Mouse (Mus musculus) megakaryocyte progenitor cell, adult 5-6 weeks (primary cell): ENCODE measurements around the gene Stn1. TPM values are rescaled to one million over a fixed set of nuclear protein-coding genes. Genes with fewer than 3 reads are reported as not detected.

Experiments
- ATAC-seq: replicated peaks from 2 replicates; pipeline ENCODE4 v1.8.0; 2016; ENCODE audit warnings: mild to moderate bottlenecking, moderate TSS enrichment, inconsistent platforms; ENCODE audit not compliant: poor library complexity
- total RNA-seq, 2 experiments: library from RNA; stranded (forward) in 1 of 2; stranded (reverse) in 1 of 2; fragments of 157-497, 149-512 nt in 1 of 2; fragments of 200-1000 nt in 1 of 2; gene quantifications; 2 replicates each; pipeline versions ENCODE4 v1.2.3 to v1.2.4; 2015 to 2017

The Stn1 gene
- total RNA-seq, 2 experiments from 2014 or later, result 5.3 to 5.6 TPM

- ATAC-seq, result peak; percentile 8; the same call in 1 of the 2 replicates
Measured at GRCm38 (mm10) chr19:47510473-47511293, 26.6 kb downstream of the Stn1 start.

- no peak for ATAC-seq
Measured at GRCm38 (mm10) chr19:47510135-47510472, 27.2 kb downstream of the Stn1 start.

- peak; percentile 48 for ATAC-seq
Measured at GRCm38 (mm10) chr19:47508771-47509281, 28.5 kb downstream of the Stn1 start.

- ATAC-seq, result peak; percentile 15
Measured at GRCm38 (mm10) chr19:47508191-47508590, 29.1 kb downstream of the Stn1 start.

- peak; percentile 32 for ATAC-seq
Measured at GRCm38 (mm10) chr19:47507128-47508121, 29.9 kb downstream of the Stn1 start.

- peak; percentile 74 for ATAC-seq
Measured at GRCm38 (mm10) chr19:47503625-47504024, 33.7 kb downstream of the Stn1 start.

GRCm38 (mm10) chr19:47502563-47502962 is 34.7 kb downstream of the Stn1 start:
- peak; percentile 64 for ATAC-seq

- no peak for ATAC-seq
Measured at GRCm38 (mm10) chr19:47500389-47501011, 36.8 kb downstream of the Stn1 start.

- no peak for ATAC-seq
Measured at GRCm38 (mm10) chr19:47499841-47500240, 37.5 kb downstream of the Stn1 start.

- no peak for ATAC-seq
Measured at GRCm38 (mm10) chr19:47498942-47499341, 38.4 kb downstream of the Stn1 start.

- ATAC-seq, result no peak
Measured at GRCm38 (mm10) chr19:47497736-47498135, 39.6 kb downstream of the Stn1 start.

- no peak for ATAC-seq
Measured at GRCm38 (mm10) chr19:47497313-47497712, 40.0 kb downstream of the Stn1 start.

- no peak for ATAC-seq
Measured at GRCm38 (mm10) chr19:47493017-47493997, 44.0 kb downstream of the Stn1 start.

GRCm38 (mm10) chr19:47492422-47492821 is 44.9 kb downstream of the Stn1 start:
- ATAC-seq, result no peak

- no peak for ATAC-seq
Measured at GRCm38 (mm10) chr19:47491853-47492252, 45.5 kb downstream of the Stn1 start.

- ATAC-seq, result no peak
Measured at GRCm38 (mm10) chr19:47489233-47489632, 48.1 kb downstream of the Stn1 start.

GRCm38 (mm10) chr19:47488250-47488649 is 49.1 kb downstream of the Stn1 start:
- ATAC-seq, result no peak

- no peak for ATAC-seq
Measured at GRCm38 (mm10) chr19:47487572-47487971, 49.7 kb downstream of the Stn1 start.

- no peak for ATAC-seq
Measured at GRCm38 (mm10) chr19:47485997-47486566, 51.2 kb downstream of the Stn1 start.
